Mouse (Mus musculus) neural tube, embryonic 12.5 days (tissue): ENCODE measurements around the gene Yeats4. TPM values are rescaled to one million over a fixed set of nuclear protein-coding genes. Genes with fewer than 3 reads are reported as not detected.
A peak's percentile ranks its signal among the peaks of the same experiment; 100 is the strongest.
"Not testable (repeated sequence)": the region's sequence is repeated elsewhere in the genome, so short reads cannot be mapped to it uniquely, and the experiment has no call there.

Source experiments
- ATAC-seq: fragments of 200-750 bp; cut with Nextera tagmentation; 2 replicates; pipeline ENCODE4 v1.8.0; 2017; ENCODE audit warnings: low read depth, mild to moderate bottlenecking, moderate TSS enrichment, moderate library complexity; ENCODE audit not compliant: low FRiP score
- H3K27ac ChIP-seq: fragments of 300-500 bp; sonication (generic); 2 replicates; pipeline ENCODE4 v1.5.1; 2016
- H3K27me3 ChIP-seq: fragments of 300-500 bp; sonication (generic); replicated peaks from 2 replicates; pipeline ENCODE4 v1.6.1; 2016; ENCODE audit warnings: mild to moderate bottlenecking
- H3K36me3 ChIP-seq: fragments of 300-500 bp; sonication (generic); 2 replicates; pipeline ENCODE4 v1.6.1; 2016; ENCODE audit warnings: mild to moderate bottlenecking
- H3K4me1 ChIP-seq: fragments of 300-500 bp; sonication (generic); 2 replicates; pipeline ENCODE4 v1.6.1; 2016
- H3K4me2 ChIP-seq: fragments of 300-500 bp; sonication (generic); replicated peaks from 2 replicates; pipeline ENCODE4 v1.6.1; 2016; ENCODE audit warnings: mild to moderate bottlenecking
- H3K4me3 ChIP-seq: fragments of 300-500 bp; sonication (generic); 2 replicates; pipeline ENCODE4 v1.5.1; 2016
- H3K9ac ChIP-seq: fragments of 300-500 bp; sonication (generic); 2 replicates; pipeline ENCODE4 v1.6.1; 2016; ENCODE audit warnings: mild to moderate bottlenecking
- H3K9me3 ChIP-seq: fragments of 300-500 bp; sonication (generic); 2 replicates; pipeline ENCODE4 v1.6.1; 2016; ENCODE audit warnings: mild to moderate bottlenecking
- WGBS: fragments of 180-500 bp; shearing (Covaris S2); methylation state at CpG from one replicate; pipeline ENCODE4 v1.1.7; 2016; 5-methylcytosine and 5-hydroxymethylcytosine counted together
- polyA plus RNA-seq: library from polyadenylated mRNA; unstranded; fragments of >200 nt; fragmentation: Nextera tagmentation; extraction: Ambion mirVana; gene quantifications from 2 replicates; pipeline ENCODE4 v1.2.1, GENCODE M21; 2016

The Yeats4 gene
- polyA plus RNA-seq, 1 experiment from 2014 or later, result 125 TPM

DNA sequence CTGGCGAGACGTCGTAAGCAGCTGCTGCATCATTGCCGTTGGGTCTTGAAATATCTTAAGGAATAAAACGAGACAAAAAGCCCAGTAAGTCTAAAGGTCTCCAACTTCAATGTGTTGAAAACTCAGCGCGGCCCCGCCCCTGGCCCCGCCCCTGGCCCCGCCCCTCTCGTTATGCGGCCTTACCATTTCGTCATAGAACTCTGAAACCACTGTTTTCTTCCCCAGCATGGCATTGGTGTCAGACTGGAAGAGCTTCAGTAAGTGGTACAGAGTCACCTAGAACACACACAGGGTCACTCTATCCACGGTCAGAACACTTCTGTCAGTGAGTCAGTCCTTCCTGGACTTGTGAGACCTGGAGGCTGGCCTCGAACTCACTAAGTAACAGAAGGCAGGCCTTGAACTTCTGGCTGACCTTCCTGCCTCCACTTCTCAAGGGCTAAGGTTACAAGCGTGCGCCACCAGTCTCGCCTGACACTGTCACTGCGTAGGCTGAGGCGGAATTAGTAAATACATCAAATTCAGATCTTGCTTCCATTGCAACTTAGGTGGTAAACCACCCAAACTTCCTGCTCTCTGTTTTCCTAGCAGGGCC is 7.0 kb downstream of the Yeats4 start:
- no peak overlapping the region for H3K4me3 ChIP-seq
- ATAC-seq, result no peak
- no peak overlapping the region for H3K27ac ChIP-seq
- H3K4me2 ChIP-seq, result no peak overlapping the region
- H3K36me3 ChIP-seq, result peaks cover 71% of the 10 kb centered on the region
- H3K9me3 ChIP-seq, result no peaks in the 10 kb centered on the region
- H3K4me1 ChIP-seq, result no peaks in the 10 kb centered on the region; the same call in 1 of the 2 replicates
- WGBS, result 82% methylated on average over 20 of the region's 20 CpGs
- H3K27me3 ChIP-seq, result no peaks in the 10 kb centered on the region
- no peak overlapping the region for H3K9ac ChIP-seq

GRCm38 (mm10) chr10:117216793-117217192 is 7.5 kb downstream of the Yeats4 start:
- Histone ChIP-seq H3K4me3 (no peak overlapping the region), H3K36me3 (peaks cover 69% of the 10 kb centered on the region), H3K9me3 (no peaks in the 10 kb centered on the region), H3K4me1 (no peaks in the 10 kb centered on the region), H3K9ac (no peak overlapping the region), H3K27me3 (no peaks in the 10 kb centered on the region), H3K27ac (no peak overlapping the region), H3K4me2 (no peak overlapping the region)
- ATAC-seq, result no peak
- 73% methylated on average over 5 of the region's 5 CpGs for WGBS

DNA sequence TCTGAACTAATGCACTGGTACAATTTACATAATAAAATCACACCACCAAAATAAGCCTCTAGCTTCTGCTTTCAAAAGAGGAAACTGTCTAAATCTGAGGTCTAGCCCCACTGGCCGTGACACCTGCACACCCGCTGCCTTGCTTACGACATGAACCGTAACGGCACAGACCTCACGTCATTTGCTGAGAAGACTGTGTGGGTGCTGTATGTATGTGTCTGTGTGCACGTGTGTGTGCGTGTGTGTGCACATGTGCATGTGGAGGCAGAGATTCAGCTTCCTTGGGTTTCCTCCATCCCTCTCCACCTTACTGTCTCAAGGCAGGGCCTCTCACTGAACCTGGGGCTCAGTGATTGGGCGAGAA is 8.2 kb downstream of the Yeats4 start:
- no peak overlapping the region for H3K4me2 ChIP-seq
- no peak overlapping the region for H3K4me3 ChIP-seq
- ATAC-seq, result no peak
- H3K4me1 ChIP-seq, result no peaks in the 10 kb centered on the region
- no peak overlapping the region for H3K27ac ChIP-seq
- no peaks in the 10 kb centered on the region for H3K27me3 ChIP-seq
- H3K36me3 ChIP-seq, result peaks cover 67% of the 10 kb centered on the region
- no peaks in the 10 kb centered on the region for H3K9me3 ChIP-seq
- WGBS, result 98% methylated on average over 9 of the region's 9 CpGs
- H3K9ac ChIP-seq, result no peak overlapping the region

GRCm38 (mm10) chr10:117215409-117216131 is 8.7 kb downstream of the Yeats4 start:
- 95% methylated on average over 25 of the region's 25 CpGs for WGBS
- Histone ChIP-seq H3K4me2 (no peak overlapping the region), H3K4me3 (no peak overlapping the region), H3K27me3 (no peaks in the 10 kb centered on the region), H3K9ac (no peak overlapping the region), H3K9me3 (no peaks in the 10 kb centered on the region), H3K27ac (no peak overlapping the region), H3K4me1 (no peaks in the 10 kb centered on the region), H3K36me3 (peaks cover 64% of the 10 kb centered on the region)
- no peak for ATAC-seq

DNA sequence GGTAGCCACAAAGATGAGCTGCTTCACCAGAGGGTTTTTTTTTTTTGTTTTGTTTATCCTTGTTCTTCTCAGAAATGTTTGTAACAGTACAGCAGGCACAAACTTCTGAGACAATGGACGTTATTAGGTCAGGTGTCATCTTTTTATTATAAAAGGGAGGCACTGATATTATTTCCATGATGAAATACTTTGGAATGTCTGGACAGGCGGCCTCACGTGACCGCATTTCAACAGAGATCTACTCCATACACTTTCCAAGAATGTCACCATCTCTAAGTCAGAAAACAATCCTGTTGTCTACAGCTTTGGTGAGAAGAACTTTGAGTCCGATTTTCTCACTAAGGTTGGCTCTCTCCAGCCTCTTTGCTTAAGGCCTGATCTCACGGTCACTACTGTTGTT is 13.3 kb downstream of the Yeats4 start:
- no peak for ATAC-seq
- no peaks in the 10 kb centered on the region for H3K27me3 ChIP-seq
- no peak overlapping the region for H3K4me2 ChIP-seq
- 93% methylated on average over 6 of the region's 6 CpGs for WGBS
- no peak overlapping the region for H3K9ac ChIP-seq
- peaks cover 24% of the 10 kb centered on the region for H3K36me3 ChIP-seq
- H3K9me3 ChIP-seq, result no peaks in the 10 kb centered on the region
- no peaks in the 10 kb centered on the region for H3K4me1 ChIP-seq
- H3K4me3 ChIP-seq, result no peak overlapping the region
- H3K27ac ChIP-seq, result no peak overlapping the region

DNA sequence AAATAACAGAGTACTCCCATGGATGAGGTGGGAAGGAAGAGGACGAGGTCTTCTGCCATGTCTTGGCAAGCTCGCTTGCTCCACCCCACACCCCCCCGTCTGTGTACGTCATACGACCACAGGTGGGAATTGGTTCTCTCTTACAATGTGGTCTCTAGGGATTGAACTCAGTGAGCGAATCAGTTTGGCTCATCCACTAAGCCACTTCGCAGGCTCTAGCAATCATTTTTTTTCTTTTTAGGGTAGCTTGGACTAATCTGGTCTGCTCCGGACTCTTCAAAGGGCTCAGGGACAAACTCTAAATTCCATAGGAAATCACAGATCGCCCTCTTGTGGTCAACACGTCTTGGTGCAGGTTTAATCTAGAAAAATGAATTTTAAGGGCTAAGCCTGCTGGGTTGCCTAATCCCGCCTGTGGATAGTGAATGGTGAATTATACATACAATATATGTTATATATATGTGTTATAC is 14.8 kb downstream of the Yeats4 start:
- peaks cover 10% of the 10 kb centered on the region for H3K36me3 ChIP-seq
- peak; percentile 74 for ATAC-seq
- no peak overlapping the region for H3K9ac ChIP-seq
- H3K27me3 ChIP-seq, result no peaks in the 10 kb centered on the region
- H3K4me3 ChIP-seq, result peak overlapping the region; percentile 5; the same call in 1 of the 2 replicates
- H3K4me1 ChIP-seq, result no peaks in the 10 kb centered on the region
- 23% methylated on average over 11 of the region's 11 CpGs for WGBS
- H3K4me2 ChIP-seq, result peak overlapping the region; percentile 55
- no peak overlapping the region for H3K27ac ChIP-seq
- no peaks in the 10 kb centered on the region for H3K9me3 ChIP-seq

GRCm38 (mm10) chr10:117208787-117209186 is 15.5 kb downstream of the Yeats4 start:
- H3K36me3 ChIP-seq, H3K9me3 ChIP-seq, ATAC-seq, H3K9ac ChIP-seq, H3K27me3 ChIP-seq, H3K4me3 ChIP-seq, H3K4me2 ChIP-seq, H3K27ac ChIP-seq, H3K4me1 ChIP-seq: not testable (repeated sequence)
- WGBS, result 89% methylated on average over 6 of the region's 6 CpGs

- H3K27me3 ChIP-seq, result no peaks in the 10 kb centered on the region
- H3K4me2 ChIP-seq, result no peak overlapping the region
- no peak overlapping the region for H3K27ac ChIP-seq
- H3K9ac ChIP-seq, result no peak overlapping the region
- no peak for ATAC-seq
- no peaks in the 10 kb centered on the region for H3K4me1 ChIP-seq
- no peaks in the 10 kb centered on the region for H3K9me3 ChIP-seq
- H3K36me3 ChIP-seq, result peaks cover 8% of the 10 kb centered on the region; the same call in 1 of the 2 replicates
- 69% methylated on average over 15 of the region's 15 CpGs for WGBS
- H3K4me3 ChIP-seq, result no peak overlapping the region
Measured at GRCm38 (mm10) chr10:117208221-117208620, 16.1 kb downstream of the Yeats4 start.

DNA sequence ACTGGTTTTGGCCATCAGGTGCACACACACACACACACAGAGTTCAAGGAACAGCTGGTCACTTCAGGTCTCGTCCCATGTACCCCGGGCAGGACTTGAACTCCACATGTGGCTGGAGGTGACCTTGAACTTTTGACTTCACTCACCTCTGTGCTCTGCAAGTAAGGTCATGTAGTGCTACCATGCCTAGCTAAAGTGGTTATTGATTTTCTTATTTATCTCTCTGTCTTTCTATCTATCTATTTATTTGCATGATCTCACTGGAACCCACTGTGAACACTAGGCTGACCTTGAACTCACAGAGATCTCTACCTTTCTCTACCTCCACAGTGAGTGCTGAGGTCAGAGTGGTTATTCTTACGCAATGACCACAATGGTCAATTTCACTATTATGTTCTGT is 18.2 kb downstream of the Yeats4 start:
- Histone ChIP-seq H3K9me3 (no peaks in the 10 kb centered on the region), H3K27ac (no peak overlapping the region), H3K4me1 (no peaks in the 10 kb centered on the region), H3K4me3 (no peak overlapping the region), H3K9ac (no peak overlapping the region), H3K36me3 (no peaks in the 10 kb centered on the region), H3K4me2 (no peak overlapping the region), H3K27me3 (no peaks in the 10 kb centered on the region)
- no peak for ATAC-seq
- 98% methylated on average over 3 of the region's 3 CpGs for WGBS

DNA sequence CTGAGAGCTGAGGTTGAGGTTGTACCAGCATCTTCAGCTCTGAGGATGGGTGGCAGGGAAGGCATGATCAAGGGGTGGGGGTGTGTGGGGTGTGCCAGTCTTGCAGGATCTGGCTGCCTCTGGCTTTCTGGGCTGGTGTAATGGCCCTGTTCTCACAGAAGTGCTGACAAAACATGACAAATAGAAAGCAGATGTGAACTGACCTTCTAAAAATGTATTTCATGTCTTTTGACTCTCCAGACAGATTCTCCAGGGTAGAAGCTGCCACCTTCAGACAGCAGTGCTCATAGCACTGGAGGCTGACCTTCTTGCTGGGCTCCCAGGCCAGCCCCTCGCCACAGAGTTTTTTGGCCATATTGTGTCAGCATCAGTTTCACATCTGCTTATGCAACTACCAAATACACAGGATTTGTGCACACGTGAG is 20.7 kb downstream of the Yeats4 start:
- WGBS, result 80% methylated on average over 2 of the region's 2 CpGs
- no peak for ATAC-seq
- no peaks in the 10 kb centered on the region for H3K9me3 ChIP-seq
- H3K9ac ChIP-seq, result no peak overlapping the region
- no peak overlapping the region for H3K27ac ChIP-seq
- no peaks in the 10 kb centered on the region for H3K36me3 ChIP-seq
- H3K27me3 ChIP-seq, result no peaks in the 10 kb centered on the region
- no peak overlapping the region for H3K4me2 ChIP-seq
- 0 out of 2 replicates have a peak, but pooled peaks cover 3% of the 10 kb centered on the region for H3K4me1 ChIP-seq
- H3K4me3 ChIP-seq, result no peak overlapping the region

DNA sequence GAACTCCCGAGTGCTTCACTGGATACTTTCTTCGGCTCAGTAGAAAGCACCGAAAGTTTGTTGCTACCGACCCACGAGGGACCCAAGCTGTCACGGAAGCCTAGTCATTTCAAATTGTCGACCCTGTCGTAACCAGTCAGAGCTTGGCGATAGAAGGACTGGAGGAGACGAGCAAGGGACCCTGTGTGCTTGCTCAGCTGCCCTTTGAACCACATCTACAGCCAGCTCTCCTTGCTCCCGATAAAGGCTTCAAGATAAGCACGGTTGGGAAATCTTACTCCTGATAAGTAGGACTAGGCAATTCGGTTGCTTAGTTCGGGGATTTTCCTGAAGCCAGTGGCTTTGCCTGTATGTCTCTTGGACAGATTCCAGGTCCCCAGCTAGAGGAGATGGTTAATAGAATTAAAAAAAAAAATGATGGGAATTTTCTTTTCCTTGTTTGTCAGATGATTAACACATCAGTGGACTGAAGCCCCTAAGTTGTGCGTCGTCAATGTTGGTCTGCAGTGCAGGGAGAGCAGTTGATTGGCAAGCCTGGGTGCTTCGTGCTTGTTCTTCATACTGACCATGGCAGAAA is 21.2 kb downstream of the Yeats4 start:
- 82% methylated on average over 17 of the region's 17 CpGs for WGBS
- ATAC-seq, result no peak
- no peak overlapping the region for H3K27ac ChIP-seq

DNA sequence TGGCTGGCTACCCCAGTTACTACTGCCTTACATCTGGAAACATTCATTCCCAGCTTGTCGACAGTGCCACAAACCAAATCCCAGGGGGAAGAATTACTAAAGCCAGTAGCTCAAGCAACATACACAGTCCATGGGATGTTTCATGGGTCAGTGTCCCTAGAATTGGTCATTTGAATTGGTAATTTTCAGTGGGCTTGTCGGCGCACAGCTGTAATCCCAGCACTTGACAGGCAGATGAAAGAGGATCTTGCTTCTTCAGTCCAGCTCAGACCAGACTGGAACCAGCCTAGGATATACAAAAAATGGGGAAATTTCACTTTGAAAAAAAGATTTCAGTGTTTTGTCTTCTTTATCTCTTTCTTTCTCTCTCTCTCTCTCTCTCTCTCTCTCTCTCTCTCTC is 24.6 kb downstream of the Yeats4 start:
- H3K27me3 ChIP-seq, result no peaks in the 10 kb centered on the region
- no peak overlapping the region for H3K27ac ChIP-seq
- H3K36me3 ChIP-seq, result no peaks in the 10 kb centered on the region
- WGBS, result 39% methylated on average over 3 of the region's 3 CpGs
- H3K9ac ChIP-seq, result no peak overlapping the region
- no peak overlapping the region for H3K4me3 ChIP-seq
- H3K4me2 ChIP-seq, result no peak overlapping the region
- no peak for ATAC-seq
- H3K4me1 ChIP-seq, result 0 out of 2 replicates have a peak, but pooled peaks cover 3% of the 10 kb centered on the region
- H3K9me3 ChIP-seq, result no peaks in the 10 kb centered on the region

More for the DNA sequence above, 21.2 kb downstream of the Yeats4 start:
- Histone ChIP-seq H3K27me3 (no peaks in the 10 kb centered on the region), H3K9me3 (no peaks in the 10 kb centered on the region), H3K4me2 (no peak overlapping the region), H3K36me3 (no peaks in the 10 kb centered on the region), H3K4me1 (0 out of 2 replicates have a peak, but pooled peaks cover 3% of the 10 kb centered on the region), H3K9ac (no peak overlapping the region), H3K4me3 (no peak overlapping the region)
